Mouse (Mus musculus) ES-E14 (cell line): ENCODE results near the gene Renbp. TPM values are rescaled to one million over a fixed set of nuclear protein-coding genes. Genes with fewer than 3 reads are reported as not detected.

Source experiments
- DNase-seq: peaks from one replicate; pipeline ENCODE4 v3.0.0-alpha.2; 2013; ENCODE audit warnings: low read depth, low spot score
- H3K27ac ChIP-seq: 2 replicates; pipeline ENCODE4 v1.5.1; 2012; ENCODE audit warnings: low read depth, mild to moderate bottlenecking, low read length, moderate library complexity, mixed read lengths; ENCODE audit not compliant: poor library complexity, insufficient read depth, severe bottlenecking
- H3K36me3 ChIP-seq: 2 replicates; pipeline ENCODE4 v1.6.1; 2012; ENCODE audit warnings: mild to moderate bottlenecking, low read length, moderate library complexity, mixed read lengths; ENCODE audit not compliant: control insufficient read depth, poor library complexity, insufficient read depth, severe bottlenecking
- H3K4me1 ChIP-seq, 2 experiments: fragments of 150-350 bp in 1 of 2; sonication (generic) in 1 of 2; 2 replicates each; pipeline ENCODE4 v1.6.1; 2012; ENCODE audit warnings: low read length in 2 of 2, mild to moderate bottlenecking in 1 of 2, mixed read lengths in 1 of 2; ENCODE audit not compliant: control insufficient read depth in 2 of 2, insufficient read depth in 2 of 2, poor library complexity in 1 of 2
- H3K4me3 ChIP-seq, 2 experiments: fragments of 150-350 bp in 1 of 2; sonication (generic) in 1 of 2; 2 replicates each; pipeline ENCODE4 v1.5.1; 2012; ENCODE audit warnings: low read length in 2 of 2, low read depth in 1 of 2, mild to moderate bottlenecking in 1 of 2, mixed read lengths in 1 of 2; ENCODE audit not compliant: insufficient read depth in 1 of 2, poor library complexity in 1 of 2, severe bottlenecking in 1 of 2
- H3K9ac ChIP-seq: 2 replicates; pipeline ENCODE4 v1.6.1; 2012; ENCODE audit warnings: low read depth, mild to moderate bottlenecking, low read length, mixed read lengths; ENCODE audit not compliant: poor library complexity, insufficient read depth, severe bottlenecking
- H3K9me3 ChIP-seq: fragments of 150-350 bp; sonication (generic); 2 replicates; pipeline ENCODE4 v1.6.1; 2012; ENCODE audit warnings: low read depth, mild to moderate bottlenecking, low read length; ENCODE audit not compliant: control insufficient read depth, insufficient read depth
- CHD2 ChIP-seq: IDR thresholded peaks from 2 replicates; pipeline ENCODE4 v1.6.1; 2014; ENCODE audit warnings: mild to moderate bottlenecking, low read depth, low read length, inconsistent platforms
- HCFC1 ChIP-seq: IDR thresholded peaks from 2 replicates; pipeline ENCODE4 v1.6.1; 2012; ENCODE audit warnings: low read length, inconsistent platforms, borderline replicate concordance; ENCODE audit not compliant: insufficient read depth
- MAFK ChIP-seq: IDR thresholded peaks from 2 replicates; pipeline ENCODE4 v1.6.1; 2014; ENCODE audit warnings: mild to moderate bottlenecking, low read depth, low read length, inconsistent platforms; ENCODE audit not compliant: insufficient read depth
- ZC3H11A ChIP-seq: IDR thresholded peaks from 2 replicates; pipeline ENCODE4 v1.6.1; 2012; ENCODE audit warnings: low read depth, mild to moderate bottlenecking, inconsistent platforms, low read length, borderline replicate concordance
- ZNF384 ChIP-seq: IDR thresholded peaks from 2 replicates; pipeline ENCODE4 v1.6.1; 2012; ENCODE audit warnings: low read depth, low read length, inconsistent platforms
- in situ Hi-C, 2 experiments: fragments of 600-800 bp; cut with MboI; formaldehyde crosslinking; loops; one replicate each; pipeline ENCODE4 v1.15.1; 2025; ENCODE audit warnings: low sequenced_read_pairs in 2 of 2, inconsistent platforms in 1 of 2; ENCODE audit not compliant: unreplicated experiment in 2 of 2
- total RNA-seq: library from RNA; depleted of rRNA; stranded (reverse); fragments of 300-350 nt; gene quantifications from 2 replicates; pipeline ENCODE4 v1.2.3, GENCODE M21; 2012

Renbp gene
- total RNA-seq, 1 experiment = 33.4 TPM

DNA sequence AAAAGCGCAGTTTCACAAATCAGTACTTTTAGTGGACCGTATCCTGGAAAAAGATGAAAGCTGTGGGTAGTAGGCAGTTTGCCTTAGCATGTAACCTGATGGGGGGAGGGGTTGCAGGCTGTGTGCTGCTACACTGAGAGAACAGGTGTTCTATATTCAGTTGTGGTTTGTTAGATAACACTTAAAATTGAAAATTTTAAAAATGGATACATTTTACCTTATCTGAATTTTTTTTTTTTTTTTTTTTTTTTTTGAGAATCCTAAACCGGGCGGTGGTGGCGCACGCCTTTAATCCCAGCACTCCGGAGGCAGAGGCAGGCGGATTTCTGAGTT is 8.1 kb downstream of the Renbp start:
- in situ Hi-C loops = no loop called here
- Histone ChIP-seq H3K9me3 (no peaks in the 10 kb centered on the region), H3K4me3 (peak overlapping the region; percentile 76 to 97), H3K4me1 (no peaks in the 10 kb centered on the region), H3K9ac (peak overlapping the region; percentile 77), H3K27ac (peak overlapping the region; percentile 66; the same call in 1 of the 2 replicates), H3K36me3 (peaks cover 17% of the 10 kb centered on the region)
- DNase-seq = no peak
- TF ChIP-seq ZC3H11A (no peak), MAFK (no peak), HCFC1 (no peak), CHD2 (no peak), ZNF384 (peak; percentile 80)

GRCm38 (mm10) chrX:73921823-73922549 is 8.7 kb downstream of the Renbp start, which contains the start of the genes Arhgap4 and Naa10:
Arhgap4 (minus strand) TSS chrX:73921870.
Naa10 (minus strand) TSS chrX:73921944.
- in situ Hi-C loops = no loop called here
- Histone ChIP-seq H3K36me3 (peaks cover 21% of the 10 kb centered on the region), H3K27ac (peak within 1 kb of the TSS; percentile 66)

DNA sequence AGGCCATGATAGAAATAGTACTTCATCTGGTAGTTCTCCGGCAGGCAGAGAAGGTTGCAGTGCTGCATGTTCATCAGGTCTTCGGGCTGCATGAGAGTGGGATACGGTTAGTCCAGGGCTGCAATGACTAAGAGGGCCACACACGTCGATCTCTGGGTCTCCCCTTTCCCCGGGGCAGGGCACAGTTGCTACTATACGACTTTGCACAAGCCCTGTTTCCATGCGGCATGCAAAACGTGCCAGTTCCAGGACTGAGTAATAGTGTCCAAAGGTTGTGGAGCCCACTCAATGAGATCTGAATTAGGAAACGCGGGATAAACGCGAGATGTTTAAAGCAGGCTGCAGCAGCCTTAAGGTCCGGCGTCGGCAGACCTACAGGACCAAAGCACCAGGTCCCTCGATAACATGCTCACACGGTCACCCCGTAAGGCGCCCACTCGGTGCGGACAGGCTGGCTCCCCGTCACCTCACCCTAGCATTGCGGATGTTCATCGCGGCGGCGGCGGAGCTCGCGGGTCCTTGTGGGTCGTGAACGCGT is 9.3 kb downstream of the Renbp start:
- TF ChIP-seq ZC3H11A = no peak
- no peak for TF ChIP-seq ZNF384
- TF ChIP-seq CHD2 = no peak
- no peak for TF ChIP-seq MAFK
- no peak for TF ChIP-seq HCFC1
- no peak for DNase-seq
- in situ Hi-C loops = no loop called here
- Histone ChIP-seq H3K36me3 (peaks cover 21% of the 10 kb centered on the region), H3K27ac (peak overlapping the region; percentile 26; the same call in 1 of the 2 replicates), H3K4me1 (no peaks in the 10 kb centered on the region), H3K4me3 (peak overlapping the region; percentile 76 to 97), H3K9me3 (no peaks in the 10 kb centered on the region), H3K9ac (peak overlapping the region; percentile 80)

More at GRCm38 (mm10) chrX:73921823-73922549, 8.7 kb downstream of the Renbp start, which contains the start of the genes Arhgap4 and Naa10:
- DNase-seq = peak; percentile 73
- no peak for TF ChIP-seq MAFK
- no peak for TF ChIP-seq ZNF384
- no peak for TF ChIP-seq CHD2
- TF ChIP-seq HCFC1 = no peak
- no peak for TF ChIP-seq ZC3H11A
- H3K4me1 ChIP-seq = no peaks in the 10 kb centered on the region
- peak within 1 kb of the TSS; percentile 80 for H3K9ac ChIP-seq
- H3K4me3 ChIP-seq = peak within 1 kb of the TSS; percentile 76 to 97
- H3K9me3 ChIP-seq = no peaks in the 10 kb centered on the region

- H3K27ac ChIP-seq = no peak overlapping the region
- no peak for DNase-seq
- TF ChIP-seq ZNF384 = no peak
- TF ChIP-seq CHD2 = no peak
- 0 out of 2 replicates have a peak, but pooled peaks have one; percentile 31 for TF ChIP-seq MAFK
- H3K4me1 ChIP-seq = no peaks in the 10 kb centered on the region
- no peak overlapping the region for H3K4me3 ChIP-seq
- no peak overlapping the region for H3K9ac ChIP-seq
- in situ Hi-C loops = no loop called here
- no peaks in the 10 kb centered on the region for H3K9me3 ChIP-seq
- H3K36me3 ChIP-seq = peaks cover 17% of the 10 kb centered on the region
Measured at GRCm38 (mm10) chrX:73918631-73919030, 12.0 kb downstream of the Renbp start.
